Mouse (Mus musculus) CH12.LX (cell line): Measurements from ENCODE around the gene Gpr176. TPM values are rescaled to one million over a fixed set of nuclear protein-coding genes. Genes with fewer than 3 reads are reported as not detected.

Source experiments
- DNase-seq: peaks from one replicate; pipeline ENCODE4 v3.0.0-alpha.2; 2013; ENCODE audit errors: extremely low read depth
- H3K27ac ChIP-seq: 2 replicates; pipeline ENCODE4 v1.5.1; 2012; ENCODE audit warnings: low read depth, mild to moderate bottlenecking, control low read depth, moderate library complexity; ENCODE audit not compliant: insufficient read depth
- H3K27me3 ChIP-seq: replicated peaks from 2 replicates; pipeline ENCODE3; 2012; ENCODE audit warnings: inconsistent platforms
- H3K36me3 ChIP-seq, 2 experiments: replicated peaks in 1 of 2; 2 replicates each; pipeline versions ENCODE3 to v1.6.1; 2012; ENCODE audit warnings: inconsistent platforms in 1 of 2, low read length in 1 of 2, mild to moderate bottlenecking in 1 of 2, mixed read lengths in 1 of 2, moderate library complexity in 1 of 2; ENCODE audit not compliant: control insufficient read depth in 1 of 2, insufficient read depth in 1 of 2
- H3K4me1 ChIP-seq, 2 experiments: 2 replicates each; pipeline ENCODE4 v1.6.1; 2012; ENCODE audit warnings: inconsistent platforms in 1 of 2, moderate library complexity in 1 of 2; ENCODE audit not compliant: insufficient read depth in 2 of 2, control insufficient read depth in 1 of 2
- H3K4me2 ChIP-seq: 2 replicates; pipeline ENCODE4 v1.6.1; 2012; ENCODE audit warnings: low read depth, mild to moderate bottlenecking, control low read depth; ENCODE audit not compliant: poor library complexity, insufficient read depth, severe bottlenecking
- H3K4me3 ChIP-seq, 3 experiments: fragments of 150-350 bp in 1 of 3; sonication (generic) in 1 of 3; replicated peaks in 1 of 3; 2 replicates each; pipeline versions ENCODE3 to v1.5.1; 2011 to 2012; ENCODE audit warnings: low read depth in 2 of 3, low read length in 2 of 3, mild to moderate bottlenecking in 2 of 3, moderate library complexity in 2 of 3, control low read depth in 1 of 3, improper control_type of control experiment in 1 of 3, inconsistent platforms in 1 of 3, mixed read lengths in 1 of 3; ENCODE audit not compliant: poor library complexity in 1 of 3
- H3K79me2 ChIP-seq: replicated peaks from 2 replicates; pipeline ENCODE4 v1.6.1; 2012; ENCODE audit warnings: mild to moderate bottlenecking, moderate library complexity; ENCODE audit not compliant: control insufficient read depth, poor library complexity, insufficient read depth, severe bottlenecking; ENCODE audit errors: extremely low read depth
- H3K9ac ChIP-seq: 2 replicates; pipeline ENCODE4 v1.6.1; 2012; ENCODE audit warnings: low read depth, mild to moderate bottlenecking, control low read depth, moderate library complexity; ENCODE audit not compliant: insufficient read depth
- H3K9me3 ChIP-seq: replicated peaks from 2 replicates; pipeline ENCODE3; 2012; ENCODE audit warnings: low read length, inconsistent platforms, mixed read lengths
- BHLHE40 ChIP-seq: IDR thresholded peaks from 2 replicates; pipeline ENCODE4 v1.6.1; 2011; ENCODE audit warnings: mild to moderate bottlenecking, low read depth, low read length, improper control_type of control experiment
- CTCF ChIP-seq, 2 experiments: IDR thresholded peaks in 1 of 2; conservative IDR thresholded peaks in 1 of 2; 2 replicates each; pipeline ENCODE4 v1.5.1; 2011 to 2012; ENCODE audit warnings: low read depth in 2 of 2, low read length in 2 of 2, improper control_type of control experiment in 1 of 2, inconsistent platforms in 1 of 2, mild to moderate bottlenecking in 1 of 2, moderate library complexity in 1 of 2
- ELF1 ChIP-seq: IDR thresholded peaks from 2 replicates; pipeline ENCODE4 v1.6.1; 2014; ENCODE audit warnings: low read depth, mild to moderate bottlenecking, inconsistent platforms, low read length, improper control_type of control experiment
- EP300 ChIP-seq: IDR thresholded peaks from 2 replicates; pipeline ENCODE4 v1.6.1; 2011; ENCODE audit warnings: low read length, improper control_type of control experiment
- GABPA ChIP-seq: IDR thresholded peaks from 2 replicates; pipeline ENCODE4 v1.6.1; 2012; ENCODE audit warnings: low read depth, low read length, improper control_type of control experiment, inconsistent platforms; ENCODE audit not compliant: insufficient replicate concordance
- HCFC1 ChIP-seq: IDR thresholded peaks from 2 replicates; pipeline ENCODE4 v1.6.1; 2012; ENCODE audit warnings: low read depth, mild to moderate bottlenecking, inconsistent platforms, low read length, improper control_type of control experiment
- IRF4 ChIP-seq: IDR thresholded peaks from 2 replicates; pipeline ENCODE4 v1.6.1; 2014; ENCODE audit warnings: low read depth, mild to moderate bottlenecking, inconsistent platforms, low read length, improper control_type of control experiment
- JUN ChIP-seq: IDR thresholded peaks from 2 replicates; pipeline ENCODE4 v1.6.1; 2011; ENCODE audit warnings: low read depth, mild to moderate bottlenecking, low read length, improper control_type of control experiment, moderate library complexity; ENCODE audit not compliant: insufficient read depth
- KAT2A ChIP-seq: IDR thresholded peaks from 2 replicates; pipeline ENCODE4 v1.6.1; 2012; ENCODE audit warnings: low read length, improper control_type of control experiment, inconsistent platforms; ENCODE audit not compliant: insufficient replicate concordance
- MAFK ChIP-seq: IDR thresholded peaks from 2 replicates; pipeline ENCODE4 v1.6.1; 2011; ENCODE audit warnings: low read length, improper control_type of control experiment; ENCODE audit not compliant: insufficient replicate concordance
- MEF2A ChIP-seq: IDR thresholded peaks from 2 replicates; pipeline ENCODE4 v1.6.1; 2014; ENCODE audit warnings: low read depth, mild to moderate bottlenecking, inconsistent platforms, low read length, improper control_type of control experiment, borderline replicate concordance
- MXI1 ChIP-seq: IDR thresholded peaks from 2 replicates; pipeline ENCODE4 v1.6.1; 2011; ENCODE audit warnings: mild to moderate bottlenecking, low read depth, low read length, improper control_type of control experiment
- PAX5 ChIP-seq: IDR thresholded peaks from 2 replicates; pipeline ENCODE4 v1.6.1; 2012; ENCODE audit warnings: low read length, inconsistent platforms, mixed read lengths
- POLR2A ChIP-seq: IDR thresholded peaks from 2 replicates; pipeline ENCODE4 v1.6.1; 2011; ENCODE audit warnings: low read depth, mild to moderate bottlenecking, improper control_type of control experiment, low read length
- RAD21 ChIP-seq: IDR thresholded peaks from 2 replicates; pipeline ENCODE4 v1.6.1; 2011; ENCODE audit warnings: low read depth, mild to moderate bottlenecking, low read length, improper control_type of control experiment, moderate library complexity
- SIN3A ChIP-seq: IDR thresholded peaks from 2 replicates; pipeline ENCODE4 v1.6.1; 2012; ENCODE audit warnings: low read length, improper control_type of control experiment, inconsistent platforms
- SMC3 ChIP-seq: IDR thresholded peaks from 2 replicates; pipeline ENCODE4 v1.6.1; 2011; ENCODE audit warnings: low read depth, low read length, improper control_type of control experiment
- TBP ChIP-seq: conservative IDR thresholded peaks from 2 replicates; pipeline ENCODE4 v1.6.1; 2011; ENCODE audit warnings: low read depth, low read length, improper control_type of control experiment
- USF2 ChIP-seq: conservative IDR thresholded peaks from 2 replicates; pipeline ENCODE4 v1.6.1; 2011; ENCODE audit warnings: low read depth, low read length, improper control_type of control experiment
- dilution Hi-C: fragments of 300-500 bp; cut with MboI; formaldehyde crosslinking; loops from 2 replicates; pipeline ENCODE4 v1.14.3; 2020; ENCODE audit warnings: low sequenced_read_pairs; ENCODE audit not compliant: extremely low pct_unique_long_range_greater_than_20kb, extremely low pct_ligation_motif_present
- in situ Hi-C: fragments of 300-500 bp; cut with MboI; formaldehyde crosslinking; loops from 3 replicates; pipeline ENCODE4 v1.14.3; 2019; ENCODE audit warnings: low sequenced_read_pairs, low pct_ligation_motif_present, low pct_unique_long_range_greater_than_20kb, mixed read lengths
- polyA plus RNA-seq: library from polyadenylated mRNA; unstranded; fragments of >175 nt; gene quantifications from 2 replicates; pipeline ENCODE4 v1.2.1, GENCODE M21; 2012; ENCODE audit warnings: low read depth; ENCODE audit not compliant: insufficient read length
- total RNA-seq, 2 experiments: library from RNA; depleted of rRNA; stranded (reverse); fragments of 300-350 nt in 1 of 2; fragments of >200 nt in 1 of 2; gene quantifications; 2 replicates each; pipeline ENCODE4 v1.2.3; 2012 to 2014

Gpr176 gene
- total and polyA plus RNA-seq, 3 experiments, result not detected

- peak; percentile 23 for DNase-seq
- Histone ChIP-seq H3K79me2 (no peaks in the 10 kb centered on the region), H3K4me1 (peaks cover 6 to 26% of the 10 kb centered on the region in 2 experiments; a peak in 3 of 4 replicates), H3K27me3 (no peaks in the 10 kb centered on the region), H3K9me3 (peaks cover 3% of the 10 kb centered on the region), H3K4me3 (no peak overlapping the region), H3K4me2 (no peak overlapping the region), H3K27ac (no peak overlapping the region), H3K36me3 (no peaks in the 10 kb centered on the region), H3K9ac (no peak overlapping the region)
- in situ Hi-C loops, result loop anchor here (25.0 kb wide), 1 partner anchor 336 kb away; no protein-coding TSS in a partner anchor
- TF ChIP-seq CTCF (conservative IDR thresholded peaks at IDR 0.05 in 1 of 2, IDR thresholded peaks at IDR 0.05 in 1 of 2; ENCODE audit: low read depth in 2 of 2, low read length in 2 of 2), result no peak
- TF ChIP-seq MEF2A, result no peak
- dilution Hi-C loops, result no loop called here
Observed at GRCm38 (mm10) chr2:118248016-118248415, 125.2 kb downstream of the Gpr176 start.

GRCm38 (mm10) chr2:118245914-118246313 is 127.3 kb downstream of the Gpr176 start:
- Histone ChIP-seq H3K4me2 (no peak overlapping the region), H3K27ac (no peak overlapping the region), H3K4me1 (peaks cover 6 to 19% of the 10 kb centered on the region in 2 experiments; a peak in 3 of 4 replicates), H3K27me3 (no peaks in the 10 kb centered on the region), H3K9me3 (peaks cover 3% of the 10 kb centered on the region), H3K79me2 (no peaks in the 10 kb centered on the region), H3K4me3 (no peak overlapping the region), H3K36me3 (no peaks in the 10 kb centered on the region), H3K9ac (no peak overlapping the region)
- TF ChIP-seq SIN3A (no peak), GABPA (no peak), POLR2A (no peak), BHLHE40 (no peak), PAX5 (no peak), ELF1 (no peak), MAFK (no peak), IRF4 (no peak), MEF2A (no peak), EP300 (no peak), USF2 (no peak), JUN (no peak), RAD21 (peak; percentile 45), CTCF (conservative IDR thresholded peaks at IDR 0.05 in 1 of 2, IDR thresholded peaks at IDR 0.05 in 1 of 2; ENCODE audit: low read depth in 2 of 2, low read length in 2 of 2) (peak; percentile 81 to 89), TBP (no peak), MXI1 (no peak), SMC3 (peak; percentile 73), KAT2A (no peak), HCFC1 (no peak)
- in situ Hi-C loops, result loop anchor here (25.0 kb wide), 1 partner anchor 334 kb away; no protein-coding TSS in a partner anchor
- dilution Hi-C loops, result no loop called here
- peak; percentile 77 for DNase-seq
